Mouse (Mus musculus): ENCODE measurements around the gene Itgal.

- TF ChIP-seq CTCF (IDR thresholded peaks at IDR 0.05 in 2 of 3, conservative IDR thresholded peaks at IDR 0.05 in 1 of 3; ENCODE audit: control insufficient read depth in 1 of 3, insufficient read depth in 1 of 3, low read depth in 2 of 3, low read length in 3 of 3, poor library complexity in 1 of 3, severe bottlenecking in 1 of 3) (no peak), MEF2A (IDR thresholded peaks at IDR 0.05; ENCODE audit: extremely low read depth, insufficient replicate concordance, low read depth, low read length, poor library complexity, severe bottlenecking) (no peak)
These were observed 30.6 kb downstream of the Itgal start for GRCm38 (mm10) chr7:127326685-127327084.

All from MEL (cell line).